In the genomic region with DNA sequence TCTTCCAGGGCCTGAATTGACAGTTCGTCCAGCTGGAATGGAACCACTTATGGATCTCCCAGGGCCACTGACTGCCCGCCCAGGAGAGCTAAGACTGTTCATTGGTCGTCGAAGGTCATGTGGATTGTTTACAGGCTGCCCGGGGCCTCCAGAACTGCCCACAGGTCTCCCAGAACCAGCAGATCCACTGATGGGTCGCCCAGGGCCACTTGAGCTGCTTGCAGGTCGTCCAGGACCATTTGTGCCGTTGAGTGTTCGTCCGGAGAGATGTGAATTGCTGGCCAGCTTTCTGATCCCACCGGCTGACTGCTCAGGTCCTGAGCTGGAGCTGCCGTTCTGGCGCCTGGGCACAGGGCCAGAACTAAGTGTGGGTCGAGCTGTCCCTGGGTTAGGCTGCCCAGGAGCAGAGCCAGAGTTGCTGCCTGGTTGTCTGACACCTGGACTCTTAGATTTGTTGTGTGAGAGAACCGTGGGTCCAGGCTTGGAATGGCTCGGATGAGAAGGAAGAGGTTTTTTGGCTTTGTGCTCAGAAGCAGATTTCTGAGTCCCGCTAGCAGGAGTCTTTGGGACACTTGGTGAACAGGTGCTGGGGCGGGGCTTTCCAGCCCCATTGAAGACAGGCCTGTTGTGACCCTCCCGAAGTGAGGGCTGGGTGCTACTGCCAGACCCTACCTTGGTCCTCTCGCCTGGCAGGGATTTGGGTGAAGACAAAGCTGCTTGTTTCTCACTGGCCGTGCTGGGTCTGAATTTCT, we compare ENCODE assay signal across 10 mouse cellular contexts. TPM values are rescaled to one million over a fixed set of nuclear protein-coding genes. Genes with fewer than 3 reads are reported as not detected.
DNase-seq lines count a peak whose midpoint lies in the region; ATAC-seq and TF ChIP-seq lines count a peak whose summit lies in the region.
"Had no signal": no experiment of that assay in that cellular context is flagged by ENCODE, and none has a peak within 500 bp of the region (broad histone marks: within the 10 kb centered on the region; RNA-seq: fewer than 3 reads in every experiment).

No protein-coding gene starts in this region.

- no peak for ATAC-seq in forebrain, embryonic 15.5 days (replicated peaks)

- intact Hi-C loops in heart, adult 2 months (cut with DNase I), result no loop called here

- no peak overlapping the region for H3K4me3 ChIP-seq in forebrain, embryonic 15.5 days
- H3K4me3 ChIP-seq in forebrain, embryonic 10.5 days, result no peak overlapping the region
- H3K4me3 ChIP-seq in heart, adult 2 months, result no peak overlapping the region
- H3K4me3 ChIP-seq: embryonic facial prominence, embryonic 15.5 days; midbrain, embryonic 10.5 days had no signal

- peaks cover 2% of the 10 kb centered on the region; the same call in 1 of the 2 replicates for H3K79me2 ChIP-seq in heart, adult 2 months (replicated peaks; ENCODE audit: control insufficient read depth, insufficient read depth, low read length)

- no peaks in the 10 kb centered on the region for H3K27me3 ChIP-seq in forebrain, embryonic 15.5 days
- no peaks in the 10 kb centered on the region for H3K27me3 ChIP-seq in forebrain, embryonic 10.5 days (ENCODE audit: poor library complexity, severe bottlenecking)
- no peaks in the 10 kb centered on the region for H3K27me3 ChIP-seq in heart, adult 2 months (ENCODE audit: control insufficient read depth, insufficient read depth, low read length)
- H3K27me3 ChIP-seq: embryonic facial prominence, embryonic 15.5 days had no signal

- no peak overlapping the region for H3K4me2 ChIP-seq in forebrain, embryonic 15.5 days (replicated peaks)
- H3K4me2 ChIP-seq: embryonic facial prominence, embryonic 15.5 days had no signal

- H3K9ac ChIP-seq in forebrain, embryonic 15.5 days (replicated peaks), result no peak overlapping the region
- no peak overlapping the region for H3K9ac ChIP-seq in heart, adult 2 months (ENCODE audit: low read depth, low read length)
- H3K9ac ChIP-seq: embryonic facial prominence, embryonic 15.5 days had no signal

- TF ChIP-seq CTCF in heart, adult 2 months (IDR thresholded peaks at IDR 0.05), result no peak

- TF ChIP-seq EP300 in heart, adult 2 months (IDR thresholded peaks at IDR 0.05; ENCODE audit: insufficient read depth, low read depth, low read length), result no peak

- 69% methylated on average over 21 of the region's 21 CpGs for WGBS in forebrain, embryonic 15.5 days
- 88% methylated on average over 21 of the region's 21 CpGs for WGBS in forebrain, embryonic 10.5 days
- 57% methylated on average over 21 of the region's 21 CpGs for WGBS in heart, adult 2 months

- no peak for TF ChIP-seq POLR2A in heart, adult 2 months (IDR thresholded peaks at IDR 0.05; ENCODE audit: insufficient read depth, low read depth, low read length)

- peaks cover 55% of the 10 kb centered on the region for H3K36me3 ChIP-seq in forebrain, embryonic 15.5 days
- H3K36me3 ChIP-seq in forebrain, embryonic 10.5 days (replicated peaks), result peaks cover 69% of the 10 kb centered on the region
- peaks cover 15% of the 10 kb centered on the region for H3K36me3 ChIP-seq in heart, adult 2 months (ENCODE audit: control insufficient read depth, insufficient read depth, low read length)

- peaks cover 35% of the 10 kb centered on the region for H3K4me1 ChIP-seq in forebrain, embryonic 15.5 days
- peaks cover 16% of the 10 kb centered on the region for H3K4me1 ChIP-seq in forebrain, embryonic 10.5 days
- peaks cover 12% of the 10 kb centered on the region for H3K4me1 ChIP-seq in heart, adult 2 months (ENCODE audit: control insufficient read depth, insufficient read depth, low read length)

- no peak for DNase-seq in forebrain, embryonic 10.5 days (ENCODE audit: extremely low spot score, low spot score)
- DNase-seq in adrenal gland, postnatal 25 days, result peak; percentile 26
- DNase-seq in heart, adult 2 months, result peak; percentile 53 to 72
- DNase-seq in kidney, postnatal 4 days, result peak; percentile 19 to 41
- DNase-seq in right cerebral cortex, adult 2 months (ENCODE audit: low spot score in 2 of 2), result no peak
- DNase-seq in layer of hippocampus, adult 18-20 months (ENCODE audit: low spot score in 2 of 2), result no peak
- no peak for DNase-seq in right cerebral cortex, postnatal 36 days (ENCODE audit: low spot score in 2 of 2)

- peak overlapping the region; percentile 58 for H3K27ac ChIP-seq in forebrain, embryonic 15.5 days (replicated peaks)
- H3K27ac ChIP-seq in forebrain, embryonic 10.5 days, result no peak overlapping the region
- H3K27ac ChIP-seq in heart, adult 2 months, result peak overlapping the region; percentile 46; the same call in 1 of the 2 replicates
- H3K27ac ChIP-seq: embryonic facial prominence, embryonic 15.5 days; midbrain, embryonic 10.5 days had no signal

- no peaks in the 10 kb centered on the region for H3K9me3 ChIP-seq in forebrain, embryonic 15.5 days
- H3K9me3 ChIP-seq in forebrain, embryonic 10.5 days, result no peaks in the 10 kb centered on the region
- H3K9me3 ChIP-seq: embryonic facial prominence, embryonic 15.5 days; midbrain, embryonic 10.5 days had no signal

RNA-seq across cellular contexts. Expression of a gene that starts 10.4 kb away (rescaled TPM):
- polyA plus RNA-seq in forebrain, embryonic 15.5 days (2015; fragmentation: Nextera tagmentation; extraction: Ambion mirVana), result 11.5 and 12.2 TPM in 2 replicates
- polyA plus RNA-seq in forebrain, embryonic 10.5 days (2016; fragmentation: Nextera tagmentation; extraction: Ambion mirVana), result 10.9 and 11.4 TPM in 2 replicates
- total RNA-seq in adrenal gland, postnatal 25 days (2021), result 18.9 and 19.0 TPM in 2 replicates
- total RNA-seq in heart, adult 2 months (2021), result 1 to 10 TPM; 6.9 to 8.5 TPM
- polyA plus RNA-seq in heart, adult 2 months (2012; rRNA removed), result 2.7 and 4.3 TPM in 2 replicates
- 10 to 100 TPM; 18.7 to 20.4 TPM for total RNA-seq in layer of hippocampus, adult 18-20 months (2021)

RNA-seq across cellular contexts. Expression of a gene that starts 14.4 kb away (rescaled TPM):
- not detected in 2 replicates for polyA plus RNA-seq in forebrain, embryonic 15.5 days (2015; fragmentation: Nextera tagmentation; extraction: Ambion mirVana)
- not detected in 2 replicates for polyA plus RNA-seq in forebrain, embryonic 10.5 days (2016; fragmentation: Nextera tagmentation; extraction: Ambion mirVana)
- total RNA-seq in adrenal gland, postnatal 25 days (2021), result not detected in 2 replicates
- total RNA-seq in heart, adult 2 months (2021), result not detected
- 1.1 TPM in 1 of 2 replicates, not detected in the other for polyA plus RNA-seq in heart, adult 2 months (2012; rRNA removed)
- not detected for total RNA-seq in layer of hippocampus, adult 18-20 months (2021)
- polyA plus RNA-seq: embryonic facial prominence, embryonic 15.5 days; midbrain, embryonic 10.5 days had no signal

RNA-seq across cellular contexts. Expression of a gene that starts 39.5 kb away (rescaled TPM):
- polyA plus RNA-seq in forebrain, embryonic 15.5 days (2015; fragmentation: Nextera tagmentation; extraction: Ambion mirVana), result 8.1 and 8.9 TPM in 2 replicates
- polyA plus RNA-seq in forebrain, embryonic 10.5 days (2016; fragmentation: Nextera tagmentation; extraction: Ambion mirVana), result 13.4 and 14.6 TPM in 2 replicates
- total RNA-seq in adrenal gland, postnatal 25 days (2021), result 16.7 and 19.1 TPM in 2 replicates
- total RNA-seq in heart, adult 2 months (2021), result 10 to 100 TPM in 1 of 2 experiments, 1 to 10 TPM in 1; 9.0 to 10.3 TPM
- 2.9 and 5.0 TPM in 2 replicates for polyA plus RNA-seq in heart, adult 2 months (2012; rRNA removed)
- 10 to 100 TPM; 14.3 to 16.4 TPM for total RNA-seq in layer of hippocampus, adult 18-20 months (2021)

RNA-seq across cellular contexts. Expression of a gene that starts 52.6 kb away (rescaled TPM):
- 25.4 and 25.7 TPM in 2 replicates for polyA plus RNA-seq in forebrain, embryonic 15.5 days (2015; fragmentation: Nextera tagmentation; extraction: Ambion mirVana)
- 9.8 and 10.5 TPM in 2 replicates for polyA plus RNA-seq in forebrain, embryonic 10.5 days (2016; fragmentation: Nextera tagmentation; extraction: Ambion mirVana)
- total RNA-seq in adrenal gland, postnatal 25 days (2021), result 25.8 and 53.9 TPM in 2 replicates
- 10 to 100 TPM; 20.0 to 25.0 TPM for total RNA-seq in heart, adult 2 months (2021)
- 45.5 and 54.8 TPM in 2 replicates for polyA plus RNA-seq in heart, adult 2 months (2012; rRNA removed)
- 10 to 100 TPM in 1 of 2 experiments, 1 to 10 TPM in 1; 9.4 to 11.7 TPM for total RNA-seq in layer of hippocampus, adult 18-20 months (2021)

Comparison
In these comparisons a context has a peak if more than half of its experiments do, and no peak if none do; other contexts are left out.
1. DNase-seq: peak in adrenal gland, postnatal 25 days (single experiment), heart, adult 2 months (2 of 2) and kidney, postnatal 4 days (2 of 2); none in forebrain, embryonic 10.5 days (single experiment), right cerebral cortex, adult 2 months (0 of 2), layer of hippocampus, adult 18-20 months (0 of 2) and right cerebral cortex, postnatal 36 days (0 of 2).